Mouse (Mus musculus): ENCODE results near the gene Hectd1. TPM values are rescaled to one million over a fixed set of nuclear protein-coding genes. Genes with fewer than 3 reads are reported as not detected.

The Hectd1 gene
- polyA plus RNA-seq, 2 experiments, result 35.8 to 44.0 TPM

GRCm38 (mm10) chr12:51849902-51850301 is 20.6 kb upstream of the Hectd1 start:
- no peak overlapping the region for H3K9ac ChIP-seq (ENCODE audit: low read depth, low read length, severe bottlenecking)
- DNase-seq (ENCODE audit: low spot score) (no peak), ATAC-seq (ENCODE audit: low FRiP score, low read depth) (no peak)
- H3K36me3 ChIP-seq (ENCODE audit: control insufficient read depth, insufficient read depth, low read length), result no peaks in the 10 kb centered on the region
- no peak overlapping the region for H3K27ac ChIP-seq (replicated peaks; ENCODE audit: low read depth, low read length)
- H3K9me3 ChIP-seq (ENCODE audit: control insufficient read depth, low read length), result no peaks in the 10 kb centered on the region
- WGBS, result 89% methylated on average over 2 of the region's 2 CpGs
- no peak for TF ChIP-seq POLR2A (IDR thresholded peaks at IDR 0.05; ENCODE audit: borderline replicate concordance, extremely low read depth, insufficient read depth, insufficient read length)
- no peaks in the 10 kb centered on the region for H3K27me3 ChIP-seq (ENCODE audit: control insufficient read depth, insufficient read depth, low read length)
- no peaks in the 10 kb centered on the region for H3K4me1 ChIP-seq (ENCODE audit: control insufficient read depth, insufficient read depth, low read length)
- no peak overlapping the region for H3K4me3 ChIP-seq (replicated peaks; ENCODE audit: low read length)
- no peak overlapping the region for H3K4me2 ChIP-seq (replicated peaks; ENCODE audit: low read depth, low read length, severe bottlenecking)

- Histone ChIP-seq H3K9me3 (ENCODE audit: control insufficient read depth, low read length) (no peaks in the 10 kb centered on the region), H3K4me1 (ENCODE audit: control insufficient read depth, insufficient read depth, low read length) (peaks cover 6% of the 10 kb centered on the region), H3K27me3 (ENCODE audit: control insufficient read depth, insufficient read depth, low read length) (no peaks in the 10 kb centered on the region), H3K27ac (replicated peaks; ENCODE audit: low read depth, low read length) (no peak overlapping the region), H3K9ac (ENCODE audit: low read depth, low read length, severe bottlenecking) (no peak overlapping the region), H3K4me3 (replicated peaks; ENCODE audit: low read length) (no peak overlapping the region), H3K36me3 (ENCODE audit: control insufficient read depth, insufficient read depth, low read length) (no peaks in the 10 kb centered on the region), H3K4me2 (replicated peaks; ENCODE audit: low read depth, low read length, severe bottlenecking) (no peak overlapping the region)
- ATAC-seq (ENCODE audit: low FRiP score, low read depth) (no peak), DNase-seq (ENCODE audit: low spot score) (peak; percentile 38)
- no peak for TF ChIP-seq POLR2A (IDR thresholded peaks at IDR 0.05; ENCODE audit: borderline replicate concordance, extremely low read depth, insufficient read depth, insufficient read length)
- WGBS, result 67% methylated on average over 9 of the region's 9 CpGs
Measured at GRCm38 (mm10) chr12:51847953-51848680, 18.8 kb upstream of the Hectd1 start.

GRCm38 (mm10) chr12:51845261-51845660 is 15.9 kb upstream of the Hectd1 start:
- 23% methylated on average over 1 of the region's 1 CpGs for WGBS
- Histone ChIP-seq H3K9me3 (ENCODE audit: control insufficient read depth, low read length) (no peaks in the 10 kb centered on the region), H3K4me1 (ENCODE audit: control insufficient read depth, insufficient read depth, low read length) (peaks cover 6% of the 10 kb centered on the region), H3K9ac (ENCODE audit: low read depth, low read length, severe bottlenecking) (peak overlapping the region; percentile 66), H3K4me3 (replicated peaks; ENCODE audit: low read length) (peak overlapping the region; percentile 58), H3K36me3 (ENCODE audit: control insufficient read depth, insufficient read depth, low read length) (no peaks in the 10 kb centered on the region), H3K27ac (replicated peaks; ENCODE audit: low read depth, low read length) (0 out of 2 replicates have a peak overlapping the region, but pooled peaks have one; percentile 76), H3K27me3 (ENCODE audit: control insufficient read depth, insufficient read depth, low read length) (no peaks in the 10 kb centered on the region), H3K4me2 (replicated peaks; ENCODE audit: low read depth, low read length, severe bottlenecking) (peak overlapping the region; percentile 63; the same call in 1 of the 2 replicates)
- TF ChIP-seq POLR2A (IDR thresholded peaks at IDR 0.05; ENCODE audit: borderline replicate concordance, extremely low read depth, insufficient read depth, insufficient read length), result no peak
- no peak for DNase-seq (ENCODE audit: low spot score)
- no peak; the same call in 1 of the 2 replicates for ATAC-seq (ENCODE audit: low FRiP score, low read depth)

- peak; percentile 91 for DNase-seq (ENCODE audit: low spot score)
- under 1% methylated on average over 17 of the region's 17 CpGs for WGBS
- no peaks in the 10 kb centered on the region for H3K9me3 ChIP-seq (ENCODE audit: control insufficient read depth, low read length)
- peak overlapping the region; percentile 63 for H3K4me2 ChIP-seq (replicated peaks; ENCODE audit: low read depth, low read length, severe bottlenecking)
- peak; percentile 97 for ATAC-seq (ENCODE audit: low FRiP score, low read depth)
- peak overlapping the region; percentile 76; the same call in 1 of the 2 replicates for H3K27ac ChIP-seq (replicated peaks; ENCODE audit: low read depth, low read length)
- H3K36me3 ChIP-seq (ENCODE audit: control insufficient read depth, insufficient read depth, low read length), result no peaks in the 10 kb centered on the region
- H3K9ac ChIP-seq (ENCODE audit: low read depth, low read length, severe bottlenecking), result peak overlapping the region; percentile 66
- TF ChIP-seq POLR2A (IDR thresholded peaks at IDR 0.05; ENCODE audit: borderline replicate concordance, extremely low read depth, insufficient read depth, insufficient read length), result peak; percentile 28; the same call in 1 of the 2 replicates
- H3K27me3 ChIP-seq (ENCODE audit: control insufficient read depth, insufficient read depth, low read length), result no peaks in the 10 kb centered on the region
- H3K4me3 ChIP-seq (replicated peaks; ENCODE audit: low read length), result peak overlapping the region; percentile 58
- H3K4me1 ChIP-seq (ENCODE audit: control insufficient read depth, insufficient read depth, low read length), result peaks cover 6% of the 10 kb centered on the region
Measured at GRCm38 (mm10) chr12:51844771-51845256, 15.5 kb upstream of the Hectd1 start.

- H3K9me3 ChIP-seq (ENCODE audit: control insufficient read depth, low read length), result no peaks in the 10 kb centered on the region
- no peaks in the 10 kb centered on the region for H3K36me3 ChIP-seq (ENCODE audit: control insufficient read depth, insufficient read depth, low read length)
- H3K9ac ChIP-seq (ENCODE audit: low read depth, low read length, severe bottlenecking), result peak overlapping the region; percentile 66; the same call in 1 of the 2 replicates
- H3K4me2 ChIP-seq (replicated peaks; ENCODE audit: low read depth, low read length, severe bottlenecking), result peak overlapping the region; percentile 63
- DNase-seq (ENCODE audit: low spot score) (no peak), ATAC-seq (ENCODE audit: low FRiP score, low read depth) (no peak)
- peaks cover 6% of the 10 kb centered on the region for H3K4me1 ChIP-seq (ENCODE audit: control insufficient read depth, insufficient read depth, low read length)
- H3K4me3 ChIP-seq (replicated peaks; ENCODE audit: low read length), result peak overlapping the region; percentile 58
- no peak overlapping the region for H3K27ac ChIP-seq (replicated peaks; ENCODE audit: low read depth, low read length)
- TF ChIP-seq POLR2A (IDR thresholded peaks at IDR 0.05; ENCODE audit: borderline replicate concordance, extremely low read depth, insufficient read depth, insufficient read length), result no peak
- 42% methylated on average over 15 of the region's 15 CpGs for WGBS
- H3K27me3 ChIP-seq (ENCODE audit: control insufficient read depth, insufficient read depth, low read length), result no peaks in the 10 kb centered on the region
Measured at GRCm38 (mm10) chr12:51843576-51844520, 14.5 kb upstream of the Hectd1 start.
